Mouse (Mus musculus): ENCODE results near the gene Pde4dip. TPM values are rescaled to one million over a fixed set of nuclear protein-coding genes. Genes with fewer than 3 reads are reported as not detected.

Pde4dip gene
- total RNA-seq, 2 experiments from 2014 or later: 2,910 to 3,459 TPM

DNA sequence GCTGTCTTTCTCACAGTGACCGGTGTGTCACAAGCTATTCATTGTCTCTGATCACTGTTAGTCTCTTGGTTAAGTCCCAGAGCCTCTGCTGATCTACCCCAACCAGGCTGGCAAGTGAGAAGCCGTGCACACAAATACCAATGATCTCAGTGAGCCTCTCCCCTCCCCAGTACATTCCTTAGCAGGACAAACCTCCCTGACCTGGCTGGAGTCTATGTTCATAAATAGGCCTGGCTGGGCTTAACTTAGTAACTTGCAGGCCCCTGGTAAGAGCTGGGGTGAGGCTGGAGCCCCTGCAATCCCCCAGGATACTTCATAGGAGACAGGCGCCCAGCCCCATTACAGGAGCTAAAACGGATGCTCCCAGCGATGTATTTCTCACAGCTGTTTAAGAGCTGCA is 86.2 kb downstream of the Pde4dip start:
- DNase-seq (ENCODE audit: low spot score): peak; percentile 81

GRCm38 (mm10) chr3:97801178-97801699 is 87.3 kb downstream of the Pde4dip start:
- DNase-seq (ENCODE audit: low spot score): peak; percentile 46

GRCm38 (mm10) chr3:97800657-97801056 is 87.8 kb downstream of the Pde4dip start:
- no peak for DNase-seq (ENCODE audit: low spot score)

DNA sequence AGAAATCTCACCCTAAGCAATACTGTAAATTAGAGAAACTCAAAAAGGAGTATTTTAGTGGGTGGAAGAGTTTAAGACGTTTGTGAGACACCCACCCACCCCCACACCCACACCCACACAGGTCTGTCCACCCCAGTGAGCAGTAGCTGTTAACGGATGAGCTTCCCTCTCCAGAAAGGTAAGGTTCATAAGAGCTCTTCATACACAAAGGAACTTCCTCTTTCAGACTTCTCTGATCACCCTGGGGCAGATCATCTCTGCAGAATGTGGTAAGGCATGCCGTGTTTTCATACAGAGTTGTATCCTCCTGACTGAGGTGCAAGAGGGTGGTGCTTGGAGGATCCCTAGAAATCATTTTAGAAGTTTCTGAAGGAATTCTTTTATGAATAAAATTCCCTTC is 88.5 kb downstream of the Pde4dip start:
- DNase-seq (ENCODE audit: low spot score): no peak

DNA sequence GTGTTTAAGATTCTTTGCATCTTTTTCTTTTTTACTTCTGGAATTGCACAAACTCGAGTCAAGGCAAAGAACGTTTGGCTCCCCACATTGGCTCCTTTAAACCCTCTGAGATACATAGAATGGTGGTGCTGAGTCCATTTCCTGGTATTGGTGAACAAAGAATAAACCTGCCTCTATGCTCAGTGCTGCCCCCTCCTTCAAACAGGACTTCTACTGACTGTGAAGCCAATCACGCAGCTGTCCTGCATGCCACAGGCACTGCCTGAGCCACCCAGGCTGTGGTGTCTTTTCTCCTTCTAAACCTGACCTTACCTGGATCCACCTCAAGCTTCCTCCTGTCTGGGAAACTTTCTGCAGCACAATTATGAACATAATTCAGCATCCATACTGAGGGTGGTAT is 89.2 kb downstream of the Pde4dip start:
- no peak for DNase-seq (ENCODE audit: low spot score)

DNA sequence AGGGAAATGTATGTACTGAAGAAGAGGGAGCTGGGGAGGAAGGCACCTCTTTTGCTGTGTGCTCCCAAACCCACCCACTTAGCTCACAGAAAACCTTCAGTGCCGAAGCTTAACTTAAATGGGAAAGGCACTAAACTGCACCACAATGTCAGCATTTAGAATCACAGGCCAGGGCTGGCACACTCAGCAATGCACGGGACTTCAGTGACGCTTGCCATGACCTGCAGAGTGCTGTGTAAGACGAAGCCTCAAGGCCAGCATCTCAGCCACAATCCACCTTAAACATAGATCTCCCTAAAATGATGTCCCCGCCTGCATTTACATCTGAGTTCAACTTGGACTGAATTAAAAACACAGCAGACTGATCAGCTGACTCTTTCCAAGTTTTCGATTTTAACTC is 91.1 kb downstream of the Pde4dip start:
- DNase-seq (ENCODE audit: low spot score): no peak

DNA sequence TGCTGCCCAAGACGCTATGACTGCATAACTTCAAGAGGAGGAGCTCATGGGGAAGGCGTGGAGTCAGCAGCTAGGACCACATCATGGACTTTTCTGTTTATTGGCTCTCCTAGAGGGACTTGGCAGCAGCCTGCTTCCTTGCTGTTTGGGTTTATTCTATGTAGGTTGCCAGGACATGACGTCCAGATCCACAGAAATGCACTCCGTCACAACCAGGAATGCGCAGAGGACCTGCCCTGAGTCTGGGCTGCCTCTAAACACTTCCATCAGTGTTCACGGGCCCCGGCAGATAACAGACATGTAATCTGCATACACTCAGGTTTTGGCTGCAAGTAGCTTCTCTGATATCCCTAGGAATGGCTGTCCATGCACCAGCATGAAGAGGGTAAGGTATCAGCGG is 94.5 kb downstream of the Pde4dip start:
- DNase-seq (ENCODE audit: low spot score): peak; percentile 35

DNA sequence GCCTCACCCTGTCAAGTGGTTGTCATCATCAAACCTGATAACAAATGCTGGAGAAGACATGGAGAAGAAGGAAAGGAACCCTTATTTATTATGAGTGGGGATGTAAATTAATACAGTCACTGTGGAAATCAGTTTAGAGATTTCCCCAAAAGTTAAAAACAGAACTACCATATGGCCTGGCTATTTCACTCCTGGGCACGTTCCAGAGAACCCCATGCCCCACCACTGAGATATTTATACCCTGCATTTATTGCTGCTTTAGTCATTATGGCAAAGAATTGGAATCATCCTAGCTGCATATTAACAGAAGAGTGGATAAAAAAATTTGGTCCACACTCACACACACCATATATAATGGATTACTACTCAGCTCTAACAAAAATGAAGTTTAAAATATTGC is 98.4 kb downstream of the Pde4dip start:
- DNase-seq (ENCODE audit: low spot score): no peak

DNA sequence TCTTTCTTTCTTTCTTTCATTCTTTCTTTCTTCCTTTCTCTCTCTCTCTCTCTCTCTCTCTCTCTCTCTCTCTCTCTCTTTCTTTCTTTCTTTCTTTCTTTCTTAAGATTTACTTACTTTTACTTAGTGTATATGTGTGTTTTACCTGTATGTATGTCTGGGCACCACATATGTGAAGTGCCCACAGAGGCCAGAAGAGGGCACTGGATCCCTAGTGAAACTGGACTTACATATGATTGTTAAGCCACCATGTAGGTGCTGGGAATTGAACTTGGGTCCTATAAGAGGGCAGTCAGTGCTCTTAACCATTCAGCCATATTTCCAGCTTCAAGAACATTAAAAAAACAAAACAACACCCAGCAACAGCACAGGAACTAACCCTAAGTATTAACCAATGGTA is 99.2 kb downstream of the Pde4dip start:
- DNase-seq (ENCODE audit: low spot score): no peak

DNA sequence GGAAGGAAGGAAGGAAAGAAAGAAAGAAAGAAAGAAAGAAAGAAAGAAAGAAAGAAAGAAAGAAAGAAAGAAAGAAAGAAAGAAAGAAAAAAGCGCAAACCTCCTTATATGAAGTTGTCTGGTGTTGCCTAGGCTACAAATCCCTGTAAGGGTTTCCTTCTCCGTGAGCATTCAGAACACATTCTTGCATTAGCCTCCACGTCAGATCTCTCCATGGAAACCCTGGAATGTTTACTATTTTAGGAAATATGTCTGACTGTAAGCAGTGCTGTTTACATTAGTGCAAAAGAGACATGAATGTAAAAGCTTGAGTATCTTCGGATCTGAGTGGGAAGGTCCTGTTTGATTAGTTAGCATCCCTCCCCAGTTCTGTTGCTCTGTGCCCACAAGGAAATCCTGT is 112.3 kb downstream of the Pde4dip start:
- no peak for DNase-seq (ENCODE audit: low spot score)

- DNase-seq (ENCODE audit: low spot score): no peak
Observed at GRCm38 (mm10) chr3:97775742-97776141, 112.8 kb downstream of the Pde4dip start.

DNA sequence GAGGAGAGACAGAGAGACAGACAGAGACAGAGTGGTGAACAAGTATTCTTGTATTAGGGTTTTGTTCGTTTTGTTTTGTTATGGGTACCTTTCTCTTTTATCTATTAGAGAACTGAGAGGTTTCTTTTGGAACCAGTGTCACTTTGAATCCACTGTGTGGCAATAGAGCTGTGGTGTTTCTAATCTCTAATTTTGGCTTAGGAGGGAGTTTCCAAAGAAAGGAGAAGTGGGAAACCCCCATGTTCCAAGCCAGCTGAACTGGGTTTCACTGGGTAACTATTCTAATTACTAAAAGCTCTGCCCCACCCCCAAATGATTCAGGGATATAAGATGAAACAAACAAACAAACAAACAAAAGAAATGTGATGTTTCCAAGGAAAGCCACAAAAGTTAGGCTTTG is 113.6 kb downstream of the Pde4dip start:
- no peak for DNase-seq (ENCODE audit: low spot score)

- peak; percentile 96 for DNase-seq (ENCODE audit: low spot score)
Observed at GRCm38 (mm10) chr3:97767771-97768762, 120.4 kb downstream of the Pde4dip start.

DNA sequence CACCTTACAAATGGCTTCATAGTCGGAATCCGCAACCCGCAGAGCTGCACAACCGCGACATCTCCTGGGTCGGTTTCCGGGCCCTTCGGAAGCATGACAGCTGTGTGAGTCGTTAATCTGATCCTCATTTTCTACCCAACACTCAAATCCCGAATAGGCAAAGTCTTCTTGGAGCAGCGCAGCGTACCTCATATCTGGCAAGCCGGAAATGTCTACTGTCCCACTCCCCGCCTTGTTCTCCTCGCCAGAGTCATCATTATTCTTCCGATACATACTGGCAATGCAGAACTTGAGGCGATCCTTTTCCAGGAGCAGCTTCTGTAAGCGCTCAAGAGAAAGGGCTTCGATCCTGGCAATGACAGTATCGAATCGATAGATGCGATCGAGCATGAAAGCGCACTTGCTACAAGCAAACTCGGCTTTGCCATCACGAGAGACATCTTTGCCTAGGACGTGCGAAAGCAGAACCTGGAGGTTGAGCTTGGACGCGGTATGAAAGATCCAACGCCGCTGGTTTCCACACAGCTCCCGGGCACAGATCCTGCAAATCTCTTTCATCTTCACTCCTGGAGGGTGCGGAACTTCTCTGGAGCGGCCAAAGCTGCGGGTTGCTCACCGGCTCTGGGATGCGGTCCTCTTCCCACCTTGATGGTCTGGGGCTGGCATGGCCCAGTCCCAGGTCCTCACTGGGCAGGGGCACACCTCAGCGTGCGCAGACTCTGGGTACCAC is 121.3 kb downstream of the Pde4dip start:
- DNase-seq (ENCODE audit: low spot score): no peak

- peak; percentile 28 for DNase-seq (ENCODE audit: low spot score)
Observed at GRCm38 (mm10) chr3:97766459-97766858, 122.0 kb downstream of the Pde4dip start.

DNA sequence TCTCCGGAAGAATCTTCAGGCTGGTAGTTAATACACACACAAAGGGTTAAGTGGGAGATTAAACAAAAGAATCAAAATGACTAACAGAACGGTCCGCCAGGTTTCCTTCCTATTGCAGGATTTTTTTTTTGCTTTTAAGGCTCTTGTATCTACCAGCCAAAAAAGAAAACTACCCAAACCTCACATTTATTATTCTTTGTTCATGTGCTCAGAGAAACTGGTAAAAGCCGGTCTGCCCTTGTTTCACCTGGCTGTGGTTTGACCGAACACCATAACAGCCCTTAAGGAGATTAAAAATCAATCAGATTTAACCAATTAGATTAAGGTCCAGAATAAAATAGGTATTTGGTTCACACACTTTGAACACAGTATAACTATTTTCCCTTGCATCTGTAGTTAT is 124.4 kb downstream of the Pde4dip start:
- no peak for DNase-seq (ENCODE audit: low spot score)

- DNase-seq (ENCODE audit: low spot score): no peak
Observed at GRCm38 (mm10) chr3:97761951-97762350, 126.6 kb downstream of the Pde4dip start.

- no peak for DNase-seq (ENCODE audit: low spot score)
Observed at GRCm38 (mm10) chr3:97761168-97761567, 127.3 kb downstream of the Pde4dip start.

- no peak for DNase-seq (ENCODE audit: low spot score)
Observed at GRCm38 (mm10) chr3:97759846-97760245, 128.7 kb downstream of the Pde4dip start.

GRCm38 (mm10) chr3:97757501-97757900 is 131.0 kb downstream of the Pde4dip start:
- no peak for DNase-seq (ENCODE audit: low spot score)

- DNase-seq (ENCODE audit: low spot score): no peak
Observed at GRCm38 (mm10) chr3:97756283-97757074, 132.0 kb downstream of the Pde4dip start.
